Mouse (Mus musculus): Measurements from ENCODE around the gene Atp9a.

The Atp9a gene

GRCm38 (mm10) chr2:168601491-168602386 is 140.5 kb downstream of the Atp9a start, which contains the start of gene Nfatc2:
Gene Nfatc2 (minus strand): TSS chr2:168601657.
- DNase-seq (ENCODE audit: low spot score in 2 of 2) = peak; percentile 64 to 70

- peak; percentile 55 to 57 for DNase-seq (ENCODE audit: low spot score in 2 of 2)
Observed at GRCm38 (mm10) chr2:168600750-168601490, 141.3 kb downstream of the Atp9a start.

DNA sequence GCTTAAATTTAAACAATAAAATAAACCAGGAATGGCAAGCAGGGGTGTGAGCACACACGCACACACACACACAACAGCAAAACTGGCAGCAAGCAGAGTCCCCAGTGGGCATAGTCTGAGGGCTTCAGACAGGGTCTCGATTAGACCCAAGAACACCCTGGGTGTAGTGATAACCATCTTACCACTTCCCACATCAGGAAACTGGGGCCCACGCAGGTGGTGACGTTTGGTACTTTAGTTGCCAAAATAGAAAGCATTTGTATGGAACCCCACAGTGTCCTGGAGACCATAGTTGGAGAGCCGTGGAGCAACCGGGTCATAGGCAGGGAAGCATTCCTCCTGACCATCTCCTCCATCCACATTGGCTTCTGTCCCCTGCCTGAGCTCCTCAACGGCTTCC is 146.5 kb downstream of the Atp9a start:
- no peak for DNase-seq (ENCODE audit: low spot score in 2 of 2)

DNA sequence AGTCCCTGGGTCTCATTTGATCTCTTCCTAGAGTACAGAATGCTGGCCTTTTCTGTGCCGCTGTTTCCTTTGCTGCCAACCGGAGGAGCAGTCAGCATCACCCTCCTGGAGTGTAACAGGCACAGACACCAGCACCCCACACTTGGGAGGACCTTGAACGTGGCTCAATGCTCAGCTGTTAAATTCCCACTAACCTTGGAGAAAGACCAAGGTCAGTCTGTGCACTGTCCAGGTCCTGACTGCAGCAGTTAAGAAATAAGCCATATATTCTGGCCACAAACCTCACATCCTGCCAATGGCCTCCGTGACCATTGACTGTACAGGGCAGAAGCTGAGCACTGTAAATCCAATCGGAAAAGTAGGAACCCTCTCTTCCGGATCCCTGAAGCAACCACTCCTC is 148.5 kb downstream of the Atp9a start:
- DNase-seq (ENCODE audit: low spot score in 2 of 2) = no peak

DNA sequence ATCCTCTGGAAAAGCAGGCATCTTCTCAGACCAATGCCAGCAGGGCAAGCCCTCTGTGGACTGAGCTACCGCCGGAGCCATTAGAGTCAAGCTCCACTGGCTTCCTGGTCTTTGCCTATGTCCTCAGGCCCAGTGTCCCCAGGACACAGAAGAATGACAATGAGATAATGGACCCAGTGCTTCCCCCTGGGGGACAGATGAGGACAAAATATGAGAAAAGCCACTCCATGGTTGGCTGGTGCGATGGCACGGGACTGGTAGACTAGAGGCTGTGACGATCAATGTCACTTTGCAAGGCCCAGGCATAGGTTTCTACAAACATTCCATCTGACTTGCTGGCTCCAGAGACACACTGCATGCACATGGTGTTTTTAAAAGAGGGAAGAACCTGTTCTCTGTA is 149.2 kb downstream of the Atp9a start:
- DNase-seq (ENCODE audit: low spot score in 2 of 2) = no peak

GRCm38 (mm10) chr2:168591076-168591475 is 151.1 kb downstream of the Atp9a start:
- no peak for DNase-seq (ENCODE audit: low spot score in 2 of 2)

GRCm38 (mm10) chr2:168590556-168590955 is 151.7 kb downstream of the Atp9a start:
- DNase-seq (ENCODE audit: low spot score in 2 of 2) = no peak

DNA sequence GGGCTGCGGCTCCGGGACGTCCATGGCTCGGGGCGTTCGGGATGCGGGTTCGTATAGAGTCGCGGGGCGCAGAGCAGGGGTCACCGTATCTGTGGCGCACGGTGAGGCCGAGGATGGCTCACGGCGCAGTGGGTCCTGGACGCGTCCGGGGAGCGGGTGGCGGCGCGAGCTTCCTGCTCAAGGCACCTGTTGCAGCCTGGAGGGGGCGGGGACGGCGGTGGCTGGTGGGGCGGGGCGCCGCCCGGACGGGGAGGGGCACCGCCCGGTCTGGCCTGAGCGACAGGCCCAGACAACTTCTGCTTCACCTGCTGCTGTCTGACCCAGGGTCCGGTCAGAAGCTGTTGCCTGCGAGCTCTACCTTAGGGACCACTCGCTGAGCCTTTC is 152.0 kb downstream of the Atp9a start:
- no peak for DNase-seq (ENCODE audit: low spot score in 2 of 2)

DNA sequence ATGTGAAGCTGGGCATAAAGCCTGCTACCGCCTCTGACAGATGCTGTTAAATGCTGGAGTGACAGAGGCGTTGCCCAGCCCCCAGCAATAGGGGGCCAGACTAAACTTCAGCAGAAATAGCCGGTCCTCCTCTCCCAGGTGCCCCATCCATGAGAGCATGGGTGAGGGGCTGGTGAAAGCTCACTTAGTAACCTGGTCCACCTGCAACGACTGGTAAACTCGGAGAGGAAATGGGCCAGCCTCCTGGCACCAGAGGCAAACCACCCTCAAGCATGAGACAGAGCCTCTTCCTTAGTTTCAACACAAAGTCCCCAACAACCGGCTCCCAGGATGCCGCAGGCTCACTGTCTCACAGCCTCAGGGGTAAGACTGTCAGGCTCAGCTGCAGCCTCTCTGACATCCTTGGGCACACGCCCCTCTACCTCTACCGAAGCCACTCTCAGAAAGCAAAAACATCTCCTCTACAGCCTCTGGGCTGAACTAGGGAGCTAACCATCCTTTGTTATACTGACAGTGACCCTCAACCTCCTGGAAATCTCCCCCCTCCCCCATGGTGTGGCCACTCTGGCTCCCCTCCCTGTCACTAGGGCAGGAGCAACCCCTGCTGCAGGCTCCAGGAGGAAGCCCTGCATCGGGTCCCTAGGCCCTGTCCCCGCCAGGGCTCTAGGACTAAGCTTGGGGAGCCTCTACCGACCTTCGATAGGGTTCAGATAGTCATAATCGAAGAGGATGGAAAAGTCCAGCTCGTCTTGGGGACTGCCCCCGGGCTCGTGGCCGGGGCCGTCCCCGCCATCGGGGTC is 152.6 kb downstream of the Atp9a start:
- no peak for DNase-seq (ENCODE audit: low spot score in 2 of 2)

GRCm38 (mm10) chr2:168588591-168589367 is 153.4 kb downstream of the Atp9a start:
- DNase-seq (ENCODE audit: low spot score in 2 of 2) = no peak

DNA sequence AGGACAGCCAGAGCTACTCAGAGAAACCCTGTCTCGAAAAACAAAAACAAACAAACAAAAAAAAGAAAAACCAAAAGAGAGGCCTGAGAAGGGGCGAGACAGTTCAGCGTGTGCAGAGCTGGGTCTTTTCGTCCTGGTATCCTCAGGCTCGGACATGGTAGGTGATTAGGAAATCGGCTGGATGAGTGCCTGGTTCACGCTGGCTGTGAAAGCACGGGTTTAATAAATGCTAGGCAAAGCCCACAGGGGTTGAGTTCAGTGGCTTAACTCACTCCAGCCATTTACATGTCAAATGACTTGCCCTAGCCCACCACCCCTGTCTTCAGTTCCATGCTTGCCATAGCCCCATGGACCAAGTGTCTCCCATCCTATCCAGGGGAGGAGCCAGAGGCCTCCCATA is 155.1 kb downstream of the Atp9a start:
- no peak for DNase-seq (ENCODE audit: low spot score in 2 of 2)

GRCm38 (mm10) chr2:168586512-168586911 is 155.7 kb downstream of the Atp9a start:
- no peak for DNase-seq (ENCODE audit: low spot score in 2 of 2)

GRCm38 (mm10) chr2:168584857-168585256 is 157.4 kb downstream of the Atp9a start:
- DNase-seq (ENCODE audit: low spot score in 2 of 2) = no peak
